Mouse (Mus musculus) stomach, embryonic 14.5 days (tissue): ENCODE results near the gene Aox1. TPM values are rescaled to one million over a fixed set of nuclear protein-coding genes. Genes with fewer than 3 reads are reported as not detected.

ENCODE experiments used
- ATAC-seq: fragments of 200-750 bp; cut with Nextera tagmentation; 2 replicates; pipeline ENCODE4 v1.8.0; 2017; ENCODE audit warnings: low read depth, moderate TSS enrichment; ENCODE audit not compliant: insufficient number of reproducible peaks, insufficient read depth, low FRiP score
- H3K27ac ChIP-seq: fragments of 300-500 bp; sonication (generic); 2 replicates; pipeline ENCODE4 v1.5.1; 2014; ENCODE audit warnings: mild to moderate bottlenecking, low read length, moderate library complexity, mixed read lengths
- H3K27me3 ChIP-seq: fragments of 300-500 bp; sonication (generic); 2 replicates; pipeline ENCODE4 v1.6.1; 2014; ENCODE audit warnings: low read length, control low read depth, mixed read lengths; ENCODE audit not compliant: control insufficient read depth, insufficient read depth
- H3K36me3 ChIP-seq: fragments of 300-500 bp; sonication (generic); 2 replicates; pipeline ENCODE4 v1.6.1; 2014; ENCODE audit warnings: mild to moderate bottlenecking, control low read depth, low read length, moderate library complexity, mixed read lengths; ENCODE audit not compliant: control insufficient read depth, insufficient read depth
- H3K4me1 ChIP-seq: fragments of 300-500 bp; sonication (generic); 2 replicates; pipeline ENCODE4 v1.6.1; 2014; ENCODE audit warnings: low read length, control low read depth, mixed read lengths; ENCODE audit not compliant: control insufficient read depth, insufficient read depth
- H3K4me2 ChIP-seq: fragments of 300-500 bp; sonication (generic); replicated peaks from 2 replicates; pipeline ENCODE4 v1.6.1; 2014; ENCODE audit warnings: low read depth, low read length, control low read depth
- H3K4me3 ChIP-seq: fragments of 300-500 bp; sonication (generic); 2 replicates; pipeline ENCODE4 v1.5.1; 2014; ENCODE audit warnings: low read depth, low read length, control low read depth
- H3K9ac ChIP-seq: fragments of 300-500 bp; sonication (generic); replicated peaks from 2 replicates; pipeline ENCODE4 v1.6.1; 2014; ENCODE audit warnings: low read depth, mild to moderate bottlenecking, control low read depth, low read length, moderate library complexity, mixed read lengths
- H3K9me3 ChIP-seq: fragments of 300-500 bp; sonication (generic); 2 replicates; pipeline ENCODE4 v1.6.1; 2016; ENCODE audit warnings: low read depth, low read length, control low read depth; ENCODE audit not compliant: control insufficient read depth
- WGBS: fragments of 180-500 bp; shearing (Covaris S2); extraction: QIAGEN DNeasy Blood & Tissue Kit; methylation state at CpG from one replicate; pipeline ENCODE4 v1.1.7; 2014; 5-methylcytosine and 5-hydroxymethylcytosine counted together
- polyA plus RNA-seq: library from polyadenylated mRNA; unstranded; fragments of >200 nt; fragmentation: Nextera tagmentation; extraction: Ambion mirVana; gene quantifications from 2 replicates; pipeline ENCODE4 v1.2.1, GENCODE M21; 2014

The Aox1 gene
- polyA plus RNA-seq, 1 experiment from 2014 or later: 0.10 TPM

DNA sequence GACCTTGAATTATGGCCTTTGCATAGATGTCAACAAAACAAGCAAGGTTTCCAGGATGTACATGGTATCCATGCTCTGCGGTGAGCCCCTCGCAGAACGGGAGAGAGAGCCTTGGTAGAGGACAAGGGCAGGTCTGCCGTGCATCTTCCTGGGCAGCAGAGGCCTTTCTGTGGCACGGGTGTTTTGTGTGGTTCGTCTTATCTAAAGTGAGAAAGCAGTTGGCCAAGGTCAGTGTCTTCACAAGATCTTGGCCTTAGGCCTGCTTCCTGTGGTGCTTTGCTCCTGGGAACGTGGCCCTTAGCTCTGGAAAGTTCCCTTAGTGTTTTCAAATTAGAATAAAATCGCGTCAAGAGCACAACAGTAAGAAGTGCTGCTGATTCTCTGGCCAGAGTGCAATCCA is 41.3 kb downstream of the Aox1 start:
- no peaks in the 10 kb centered on the region for H3K9me3 ChIP-seq
- H3K4me2 ChIP-seq: no peak overlapping the region
- H3K4me3 ChIP-seq: no peak overlapping the region
- no peaks in the 10 kb centered on the region for H3K36me3 ChIP-seq
- no peaks in the 10 kb centered on the region for H3K27me3 ChIP-seq
- WGBS: 79% methylated on average over 9 of the region's 9 CpGs
- ATAC-seq: no peak
- no peak overlapping the region for H3K27ac ChIP-seq
- H3K9ac ChIP-seq: no peak overlapping the region
- no peaks in the 10 kb centered on the region for H3K4me1 ChIP-seq

GRCm38 (mm10) chr1:58071509-58071908 is 41.8 kb downstream of the Aox1 start:
- no peaks in the 10 kb centered on the region for H3K9me3 ChIP-seq
- no peak overlapping the region for H3K4me3 ChIP-seq
- H3K27me3 ChIP-seq: no peaks in the 10 kb centered on the region
- H3K36me3 ChIP-seq: no peaks in the 10 kb centered on the region
- no peak overlapping the region for H3K27ac ChIP-seq
- 67% methylated on average over 1 of the region's 1 CpGs for WGBS
- ATAC-seq: no peak
- no peaks in the 10 kb centered on the region for H3K4me1 ChIP-seq
- H3K9ac ChIP-seq: no peak overlapping the region
- H3K4me2 ChIP-seq: no peak overlapping the region

DNA sequence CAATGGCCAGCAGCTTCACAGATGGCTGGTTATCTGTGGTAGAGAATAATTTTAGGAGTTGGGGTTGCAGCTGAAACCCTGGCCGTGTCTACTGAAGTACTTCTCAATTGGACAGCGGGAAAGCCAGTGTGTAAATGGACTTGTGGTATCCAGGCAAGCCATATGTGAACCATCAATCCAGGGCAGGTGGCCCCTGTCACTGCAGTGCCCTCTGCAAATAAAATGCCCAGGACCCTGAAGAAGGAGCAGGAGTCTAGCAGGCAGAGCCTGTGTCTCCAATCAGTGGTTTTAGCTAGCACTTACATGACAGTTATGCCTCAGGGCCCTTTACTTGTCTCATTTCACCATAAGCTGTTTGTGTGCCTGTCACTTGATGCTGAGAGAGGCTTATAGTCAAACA is 42.7 kb downstream of the Aox1 start:
- no peaks in the 10 kb centered on the region for H3K9me3 ChIP-seq
- WGBS: 46% methylated on average over 2 of the region's 2 CpGs
- no peak overlapping the region for H3K4me2 ChIP-seq
- H3K4me3 ChIP-seq: no peak overlapping the region
- ATAC-seq: no peak
- no peaks in the 10 kb centered on the region for H3K36me3 ChIP-seq
- H3K27ac ChIP-seq: no peak overlapping the region
- H3K27me3 ChIP-seq: no peaks in the 10 kb centered on the region
- H3K4me1 ChIP-seq: no peaks in the 10 kb centered on the region
- H3K9ac ChIP-seq: no peak overlapping the region

DNA sequence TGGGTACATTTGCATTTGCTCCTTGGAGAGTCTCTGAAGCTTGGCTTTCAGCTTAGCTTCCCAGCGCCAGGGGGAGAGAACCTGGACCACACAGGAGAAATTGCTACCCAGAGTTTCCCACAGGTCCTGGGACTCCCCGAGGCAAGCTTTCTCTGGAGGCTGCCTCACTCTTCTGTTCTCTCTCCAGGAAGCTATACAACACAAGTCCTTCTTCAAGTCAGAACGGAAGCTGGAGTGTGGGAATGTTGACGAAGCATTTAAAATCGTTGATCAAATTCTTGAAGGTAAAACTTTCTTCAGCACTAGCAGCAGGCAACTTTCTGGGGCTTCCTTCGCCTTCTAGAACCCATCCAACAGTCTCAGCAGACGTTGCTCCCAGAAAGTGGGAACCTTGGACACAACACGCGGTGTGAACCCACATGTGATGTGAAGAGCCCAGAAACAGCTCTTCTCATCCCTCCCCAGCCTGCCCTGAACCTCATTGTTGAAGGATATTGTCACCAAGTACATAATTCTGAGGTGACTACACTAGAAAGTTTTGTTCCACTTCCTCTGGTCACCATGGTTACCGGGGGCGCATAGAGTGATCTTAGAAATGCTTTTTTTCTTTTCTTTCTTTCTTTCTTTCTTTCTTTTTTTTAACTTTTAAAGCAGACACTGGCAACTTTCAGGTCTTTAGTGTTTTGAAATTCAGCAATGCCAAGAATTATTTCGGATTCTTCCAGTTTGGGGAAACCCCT is 43.4 kb downstream of the Aox1 start:
- H3K9ac ChIP-seq: no peak overlapping the region
- H3K4me2 ChIP-seq: no peak overlapping the region
- H3K4me1 ChIP-seq: no peaks in the 10 kb centered on the region
- no peak overlapping the region for H3K27ac ChIP-seq
- H3K36me3 ChIP-seq: no peaks in the 10 kb centered on the region
- no peaks in the 10 kb centered on the region for H3K9me3 ChIP-seq
- no peak for ATAC-seq
- H3K27me3 ChIP-seq: no peaks in the 10 kb centered on the region
- H3K4me3 ChIP-seq: no peak overlapping the region
- WGBS: 75% methylated on average over 12 of the region's 12 CpGs

DNA sequence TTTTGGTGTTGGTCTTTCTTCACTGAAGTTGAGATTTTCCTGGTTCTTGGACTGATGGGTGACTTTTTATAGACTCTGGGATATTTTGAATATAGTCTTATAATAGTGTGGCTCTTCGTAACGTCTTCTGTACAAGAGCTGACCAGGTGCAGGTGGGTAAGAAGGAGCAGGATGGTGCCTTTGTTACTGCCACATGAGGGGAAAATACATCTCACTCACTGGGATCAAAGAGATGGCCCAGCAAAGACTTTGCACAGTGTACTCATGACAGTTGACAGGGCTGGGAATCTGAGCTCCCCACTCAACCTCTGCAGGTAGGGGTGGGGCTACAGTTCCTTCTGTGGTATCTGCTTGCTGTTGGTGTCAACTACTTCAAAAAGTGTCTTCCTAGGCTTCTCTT is 44.5 kb downstream of the Aox1 start:
- Histone ChIP-seq H3K4me3 (no peak overlapping the region), H3K4me1 (no peaks in the 10 kb centered on the region), H3K9me3 (no peaks in the 10 kb centered on the region), H3K27ac (no peak overlapping the region), H3K36me3 (no peaks in the 10 kb centered on the region), H3K4me2 (no peak overlapping the region), H3K9ac (no peak overlapping the region), H3K27me3 (no peaks in the 10 kb centered on the region)
- 97% methylated on average over 2 of the region's 2 CpGs for WGBS
- ATAC-seq: no peak

GRCm38 (mm10) chr1:58077882-58078281 is 48.2 kb downstream of the Aox1 start:
- Histone ChIP-seq H3K36me3 (no peaks in the 10 kb centered on the region), H3K27me3 (no peaks in the 10 kb centered on the region), H3K9ac (no peak overlapping the region), H3K27ac (no peak overlapping the region), H3K9me3 (no peaks in the 10 kb centered on the region), H3K4me2 (no peak overlapping the region), H3K4me3 (no peak overlapping the region), H3K4me1 (no peaks in the 10 kb centered on the region)
- no peak for ATAC-seq

- no peak overlapping the region for H3K4me3 ChIP-seq
- no peaks in the 10 kb centered on the region for H3K27me3 ChIP-seq
- 75% methylated on average over 7 of the region's 7 CpGs for WGBS
These were observed 48.7 kb downstream of the Aox1 start for GRCm38 (mm10) chr1:58078390-58078789.

DNA sequence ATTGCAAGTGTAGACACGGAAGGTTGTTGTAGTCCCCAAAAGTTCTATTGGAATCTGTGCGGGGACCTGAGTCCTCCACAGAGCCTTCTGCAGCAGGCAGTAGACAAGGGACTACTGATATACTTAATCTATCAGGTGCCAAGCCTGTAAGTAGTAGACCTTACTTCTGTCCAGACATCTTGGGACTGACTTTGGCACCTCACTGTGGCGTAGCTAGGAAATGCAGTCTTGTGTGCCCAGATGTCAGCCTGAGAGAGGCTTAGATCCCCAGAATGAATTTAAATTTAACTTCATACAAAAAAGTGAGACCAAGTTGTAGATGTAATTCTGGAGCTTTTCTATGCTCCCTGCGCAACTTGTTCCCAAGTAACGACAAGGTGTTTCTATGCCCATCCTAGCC is 50.0 kb downstream of the Aox1 start:
- Histone ChIP-seq H3K27me3 (no peaks in the 10 kb centered on the region), H3K9ac (no peak overlapping the region), H3K9me3 (no peaks in the 10 kb centered on the region), H3K4me1 (no peaks in the 10 kb centered on the region), H3K4me2 (no peak overlapping the region), H3K27ac (no peak overlapping the region), H3K36me3 (no peaks in the 10 kb centered on the region), H3K4me3 (no peak overlapping the region)
- WGBS: 92% methylated on average over 5 of the region's 5 CpGs
- no peak for ATAC-seq

More at GRCm38 (mm10) chr1:58078390-58078789, 48.7 kb downstream of the Aox1 start:
- Histone ChIP-seq H3K9ac (no peak overlapping the region), H3K36me3 (no peaks in the 10 kb centered on the region), H3K4me2 (no peak overlapping the region), H3K4me1 (no peaks in the 10 kb centered on the region), H3K27ac (no peak overlapping the region), H3K9me3 (no peaks in the 10 kb centered on the region)
- no peak for ATAC-seq

- no peaks in the 10 kb centered on the region for H3K4me1 ChIP-seq
- no peaks in the 10 kb centered on the region for H3K9me3 ChIP-seq
- no peaks in the 10 kb centered on the region for H3K27me3 ChIP-seq
- no peak overlapping the region for H3K9ac ChIP-seq
- ATAC-seq: no peak
- no peak overlapping the region for H3K27ac ChIP-seq
- no peak overlapping the region for H3K4me2 ChIP-seq
- 79% methylated on average over 4 of the region's 4 CpGs for WGBS
- H3K36me3 ChIP-seq: no peaks in the 10 kb centered on the region
- no peak overlapping the region for H3K4me3 ChIP-seq
These were observed 50.7 kb downstream of the Aox1 start for GRCm38 (mm10) chr1:58080446-58080845.
